Mouse (Mus musculus) ES-E14 (cell line): ENCODE measurements around the gene Supt5. TPM values are rescaled to one million over a fixed set of nuclear protein-coding genes. Genes with fewer than 3 reads are reported as not detected.

Experiments
- DNase-seq: peaks from one replicate; pipeline ENCODE4 v3.0.0-alpha.2; 2013; ENCODE audit warnings: low read depth, low spot score
- H3K27ac ChIP-seq: 2 replicates; pipeline ENCODE4 v1.5.1; 2012; ENCODE audit warnings: low read depth, mild to moderate bottlenecking, low read length, moderate library complexity, mixed read lengths; ENCODE audit not compliant: poor library complexity, insufficient read depth, severe bottlenecking
- H3K36me3 ChIP-seq: 2 replicates; pipeline ENCODE4 v1.6.1; 2012; ENCODE audit warnings: mild to moderate bottlenecking, low read length, moderate library complexity, mixed read lengths; ENCODE audit not compliant: control insufficient read depth, poor library complexity, insufficient read depth, severe bottlenecking
- H3K4me1 ChIP-seq, 2 experiments: fragments of 150-350 bp in 1 of 2; sonication (generic) in 1 of 2; 2 replicates each; pipeline ENCODE4 v1.6.1; 2012; ENCODE audit warnings: low read length in 2 of 2, mild to moderate bottlenecking in 1 of 2, mixed read lengths in 1 of 2; ENCODE audit not compliant: control insufficient read depth in 2 of 2, insufficient read depth in 2 of 2, poor library complexity in 1 of 2
- H3K4me3 ChIP-seq, 2 experiments: fragments of 150-350 bp in 1 of 2; sonication (generic) in 1 of 2; 2 replicates each; pipeline ENCODE4 v1.5.1; 2012; ENCODE audit warnings: low read length in 2 of 2, low read depth in 1 of 2, mild to moderate bottlenecking in 1 of 2, mixed read lengths in 1 of 2; ENCODE audit not compliant: insufficient read depth in 1 of 2, poor library complexity in 1 of 2, severe bottlenecking in 1 of 2
- H3K9ac ChIP-seq: 2 replicates; pipeline ENCODE4 v1.6.1; 2012; ENCODE audit warnings: low read depth, mild to moderate bottlenecking, low read length, mixed read lengths; ENCODE audit not compliant: poor library complexity, insufficient read depth, severe bottlenecking
- H3K9me3 ChIP-seq: fragments of 150-350 bp; sonication (generic); 2 replicates; pipeline ENCODE4 v1.6.1; 2012; ENCODE audit warnings: low read depth, mild to moderate bottlenecking, low read length; ENCODE audit not compliant: control insufficient read depth, insufficient read depth
- CHD2 ChIP-seq: IDR thresholded peaks from 2 replicates; pipeline ENCODE4 v1.6.1; 2014; ENCODE audit warnings: mild to moderate bottlenecking, low read depth, low read length, inconsistent platforms
- HCFC1 ChIP-seq: IDR thresholded peaks from 2 replicates; pipeline ENCODE4 v1.6.1; 2012; ENCODE audit warnings: low read length, inconsistent platforms, borderline replicate concordance; ENCODE audit not compliant: insufficient read depth
- MAFK ChIP-seq: IDR thresholded peaks from 2 replicates; pipeline ENCODE4 v1.6.1; 2014; ENCODE audit warnings: mild to moderate bottlenecking, low read depth, low read length, inconsistent platforms; ENCODE audit not compliant: insufficient read depth
- ZC3H11A ChIP-seq: IDR thresholded peaks from 2 replicates; pipeline ENCODE4 v1.6.1; 2012; ENCODE audit warnings: low read depth, mild to moderate bottlenecking, inconsistent platforms, low read length, borderline replicate concordance
- ZNF384 ChIP-seq: IDR thresholded peaks from 2 replicates; pipeline ENCODE4 v1.6.1; 2012; ENCODE audit warnings: low read depth, low read length, inconsistent platforms
- in situ Hi-C, 2 experiments: fragments of 600-800 bp; cut with MboI; formaldehyde crosslinking; loops; one replicate each; pipeline ENCODE4 v1.15.1; 2025; ENCODE audit warnings: low sequenced_read_pairs in 2 of 2, inconsistent platforms in 1 of 2; ENCODE audit not compliant: unreplicated experiment in 2 of 2
- total RNA-seq: library from RNA; depleted of rRNA; stranded (reverse); fragments of 300-350 nt; gene quantifications from 2 replicates; pipeline ENCODE4 v1.2.3, GENCODE M21; 2012

The Supt5 gene
- total RNA-seq, 1 experiment = 83.7 TPM

DNA sequence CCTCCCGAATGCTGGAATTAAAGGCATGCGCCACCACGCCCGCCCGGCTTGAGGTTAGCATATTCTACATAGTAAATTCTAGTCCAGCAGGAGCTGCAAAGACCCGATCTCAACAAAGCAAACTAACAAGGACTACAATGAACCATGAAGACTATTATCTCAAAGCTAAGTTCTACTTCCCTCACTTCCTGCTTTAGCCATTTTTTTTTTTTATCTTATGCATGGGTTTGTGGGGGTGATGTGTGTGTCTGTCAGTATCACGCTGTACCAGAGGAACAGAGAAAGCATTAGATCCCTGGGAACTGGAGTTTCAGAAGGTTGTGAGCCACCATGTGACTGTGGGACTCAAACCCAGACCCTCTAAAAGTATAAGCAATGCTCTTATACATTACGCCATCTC is 13.3 kb downstream of the Supt5 start:
- in situ Hi-C loops = no loop called here
- H3K4me3 ChIP-seq = no peak overlapping the region
- H3K36me3 ChIP-seq = peaks cover 77% of the 10 kb centered on the region
- DNase-seq = no peak
- no peak for TF ChIP-seq HCFC1
- TF ChIP-seq ZNF384 = no peak
- no peak for TF ChIP-seq CHD2
- no peak for TF ChIP-seq MAFK
- TF ChIP-seq ZC3H11A = no peak
- no peak overlapping the region for H3K27ac ChIP-seq
- peaks cover 0 to 8% of the 10 kb centered on the region in 2 experiments; a peak in 1 of 4 replicates for H3K4me1 ChIP-seq
- no peaks in the 10 kb centered on the region for H3K9me3 ChIP-seq
- H3K9ac ChIP-seq = no peak overlapping the region

DNA sequence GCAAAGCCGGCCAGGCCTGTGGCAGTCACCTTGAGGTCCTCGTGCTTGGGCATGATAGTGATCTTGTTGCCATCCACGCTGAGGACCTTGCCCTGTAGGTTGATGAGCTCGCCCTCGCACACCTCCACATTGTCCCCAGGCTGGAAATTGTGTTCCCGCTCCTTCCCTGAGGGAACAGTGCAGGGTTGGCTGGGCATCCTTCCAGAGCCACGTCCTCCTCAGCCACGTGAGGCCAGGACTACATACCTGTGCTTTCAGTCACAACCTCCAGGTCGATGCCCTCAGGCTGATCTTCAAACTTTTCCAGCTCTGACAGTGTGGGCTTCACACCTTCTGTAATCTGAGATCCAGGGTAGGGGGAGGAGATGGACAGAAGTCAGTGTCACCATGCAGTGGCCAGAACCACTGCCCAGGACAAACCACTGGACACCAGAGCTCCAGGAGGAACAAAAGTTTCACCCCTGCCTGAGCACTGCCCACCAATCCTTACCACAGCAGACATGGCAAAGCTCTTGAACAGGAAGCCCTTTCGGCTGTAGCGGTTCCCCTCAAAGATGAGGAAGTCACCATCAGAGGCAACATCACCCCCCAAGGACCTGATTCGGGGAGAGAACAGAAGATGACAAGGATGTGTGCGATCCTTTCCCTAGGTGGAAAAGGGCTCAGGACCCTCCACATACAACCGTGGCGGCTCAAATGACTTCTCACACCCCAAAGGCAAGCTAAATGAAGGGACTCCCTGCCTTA is 16.4 kb downstream of the Supt5 start:
- in situ Hi-C loops = no loop called here
- Histone ChIP-seq H3K36me3 (peaks cover 78% of the 10 kb centered on the region), H3K27ac (no peak overlapping the region), H3K9ac (no peak overlapping the region), H3K4me3 (no peak overlapping the region), H3K4me1 (peaks cover 0 to 5% of the 10 kb centered on the region in 2 experiments; a peak in 1 of 4 replicates), H3K9me3 (no peaks in the 10 kb centered on the region)
- no peak for DNase-seq
- no peak for TF ChIP-seq MAFK
- TF ChIP-seq ZC3H11A = no peak
- TF ChIP-seq HCFC1 = no peak

DNA sequence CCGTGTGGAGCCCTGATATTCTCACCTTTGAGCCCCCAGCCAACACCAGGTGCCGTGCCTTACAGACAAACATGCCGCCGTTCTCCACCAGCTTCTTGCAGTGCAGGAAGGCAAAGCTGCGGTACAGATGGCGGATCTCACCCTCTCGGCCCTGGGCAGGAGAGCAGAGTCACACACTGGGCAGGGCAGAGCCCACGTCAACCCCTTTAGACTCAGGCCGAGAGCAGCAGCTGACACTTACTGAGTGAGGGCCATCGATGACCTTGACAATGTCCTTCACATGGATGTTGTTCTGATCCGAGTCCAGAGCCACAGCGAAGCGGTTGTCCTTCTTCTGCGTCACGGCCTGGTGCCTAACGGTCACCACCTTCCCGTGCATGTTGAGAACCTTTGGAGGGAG is 19.8 kb downstream of the Supt5 start:
- no peak overlapping the region for H3K9ac ChIP-seq

DNA sequence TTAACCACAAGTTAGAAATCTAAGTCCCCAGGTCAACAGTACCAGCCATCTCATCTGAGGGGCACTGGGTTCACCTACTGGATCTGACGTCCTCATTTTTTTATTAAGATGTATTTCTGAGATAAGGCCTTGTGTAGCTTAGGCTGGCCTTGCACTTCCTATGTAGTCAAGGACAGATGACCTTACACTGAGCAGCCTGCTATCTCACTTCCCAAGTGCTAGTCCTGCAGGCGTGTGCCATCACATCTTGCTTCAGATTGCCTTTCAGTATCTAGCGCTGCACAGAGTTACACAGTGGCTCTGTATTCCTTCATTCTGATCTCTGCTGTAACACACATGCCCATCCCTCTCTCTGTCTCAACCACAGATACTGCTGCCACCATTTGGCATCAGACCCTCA is 20.5 kb downstream of the Supt5 start:
- no peaks in the 10 kb centered on the region for H3K4me1 ChIP-seq
- H3K36me3 ChIP-seq = peaks cover 78% of the 10 kb centered on the region
- TF ChIP-seq MAFK (no peak), HCFC1 (no peak), CHD2 (no peak), ZC3H11A (no peak), ZNF384 (no peak)
- DNase-seq = no peak
- no peaks in the 10 kb centered on the region for H3K9me3 ChIP-seq
- no peak overlapping the region for H3K4me3 ChIP-seq
- no peak overlapping the region for H3K9ac ChIP-seq
- H3K27ac ChIP-seq = no peak overlapping the region
- in situ Hi-C loops = no loop called here

More for the DNA sequence above, 19.8 kb downstream of the Supt5 start:
- no peak overlapping the region for H3K4me3 ChIP-seq
- H3K27ac ChIP-seq = no peak overlapping the region
- in situ Hi-C loops = no loop called here
- DNase-seq = no peak
- H3K36me3 ChIP-seq = peaks cover 85% of the 10 kb centered on the region
- TF ChIP-seq MAFK (no peak), CHD2 (no peak), HCFC1 (no peak), ZC3H11A (no peak), ZNF384 (no peak)
- H3K4me1 ChIP-seq = no peaks in the 10 kb centered on the region
- H3K9me3 ChIP-seq = no peaks in the 10 kb centered on the region
